Mouse (Mus musculus) splenic B cell, adult 2 months (primary cell): ENCODE measurements around the gene Rhbdl1.
A peak's percentile ranks its signal among the peaks of the same experiment; 100 is the strongest.

Experiments
- DNase-seq: peaks from one replicate; pipeline ENCODE4 v3.0.0-alpha.2; 2011; ENCODE audit warnings: low read depth, low spot score
- H3K27me3 ChIP-seq: 2 replicates; pipeline ENCODE4 v1.6.1; 2012; ENCODE audit warnings: mild to moderate bottlenecking, low read length, moderate library complexity, mixed read lengths; ENCODE audit not compliant: control insufficient read depth, poor library complexity, insufficient read depth, severe bottlenecking
- H3K36me3 ChIP-seq: 2 replicates; pipeline ENCODE4 v1.6.1; 2012; ENCODE audit warnings: mild to moderate bottlenecking, low read length, moderate library complexity, mixed read lengths; ENCODE audit not compliant: control insufficient read depth, poor library complexity, insufficient read depth, severe bottlenecking

Gene Rhbdl1

GRCm38 (mm10) chr17:25838904-25839303 lies 1.8 kb upstream of the Rhbdl1 start:
- Histone ChIP-seq H3K36me3 (peaks cover 5% of the 10 kb centered on the region; the same call in 1 of the 2 replicates), H3K27me3 (no peaks in the 10 kb centered on the region)
- no peak for DNase-seq

- H3K36me3 ChIP-seq: peaks cover 5% of the 10 kb centered on the region; the same call in 1 of the 2 replicates
- no peaks in the 10 kb centered on the region for H3K27me3 ChIP-seq
Observed at GRCm38 (mm10) chr17:25837533-25837932, 438 bp upstream of the Rhbdl1 start.

GRCm38 (mm10) chr17:25836397-25837075 lies 559 bp downstream of the Rhbdl1 start:
- no peaks in the 10 kb centered on the region for H3K27me3 ChIP-seq
- DNase-seq: no peak
- peaks cover 5% of the 10 kb centered on the region; the same call in 1 of the 2 replicates for H3K36me3 ChIP-seq

More at GRCm38 (mm10) chr17:25837533-25837932, 438 bp upstream of the Rhbdl1 start:
- DNase-seq: no peak

GRCm38 (mm10) chr17:25835816-25836215 lies 1.3 kb downstream of the Rhbdl1 start:
- H3K27me3 ChIP-seq: no peaks in the 10 kb centered on the region
- DNase-seq: no peak

GRCm38 (mm10) chr17:25835301-25835700 lies 1.8 kb downstream of the Rhbdl1 start:
- H3K27me3 ChIP-seq: no peaks in the 10 kb centered on the region
- H3K36me3 ChIP-seq: peaks cover 8% of the 10 kb centered on the region; the same call in 1 of the 2 replicates
- DNase-seq: no peak

More at GRCm38 (mm10) chr17:25835816-25836215, 1.3 kb downstream of the Rhbdl1 start:
- H3K36me3 ChIP-seq: peaks cover 5% of the 10 kb centered on the region; the same call in 1 of the 2 replicates

- peaks cover 8% of the 10 kb centered on the region; the same call in 1 of the 2 replicates for H3K36me3 ChIP-seq
- no peaks in the 10 kb centered on the region for H3K27me3 ChIP-seq
- no peak for DNase-seq
Observed at GRCm38 (mm10) chr17:25834595-25835222, 2.4 kb downstream of the Rhbdl1 start.

- no peak for DNase-seq
- H3K36me3 ChIP-seq: peaks cover 6% of the 10 kb centered on the region; the same call in 1 of the 2 replicates
Observed at GRCm38 (mm10) chr17:25833961-25834594, 3.0 kb downstream of the Rhbdl1 start.

GRCm38 (mm10) chr17:25833291-25833663 lies 3.8 kb downstream of the Rhbdl1 start, which contains the start of gene Stub1:
Gene Stub1 (minus strand): TSS chr17:25833404.
- peaks cover 6% of the 10 kb centered on the region; the same call in 1 of the 2 replicates for H3K36me3 ChIP-seq
- DNase-seq: no peak

More at GRCm38 (mm10) chr17:25833961-25834594, 3.0 kb downstream of the Rhbdl1 start:
- H3K27me3 ChIP-seq: no peaks in the 10 kb centered on the region

GRCm38 (mm10) chr17:25832436-25833290 lies 4.4 kb downstream of the Rhbdl1 start:
- peak; percentile 99 for DNase-seq
- H3K36me3 ChIP-seq: peaks cover 6% of the 10 kb centered on the region; the same call in 1 of the 2 replicates
- H3K27me3 ChIP-seq: no peaks in the 10 kb centered on the region

More at GRCm38 (mm10) chr17:25833291-25833663, 3.8 kb downstream of the Rhbdl1 start, which contains the start of gene Stub1:
- H3K27me3 ChIP-seq: no peaks in the 10 kb centered on the region

- peaks cover 6% of the 10 kb centered on the region; the same call in 1 of the 2 replicates for H3K36me3 ChIP-seq
- no peaks in the 10 kb centered on the region for H3K27me3 ChIP-seq
- DNase-seq: no peak
Observed at GRCm38 (mm10) chr17:25831451-25832281, 5.4 kb downstream of the Rhbdl1 start.

- H3K27me3 ChIP-seq: no peaks in the 10 kb centered on the region
- no peak for DNase-seq
- peaks cover 6% of the 10 kb centered on the region; the same call in 1 of the 2 replicates for H3K36me3 ChIP-seq
Observed at GRCm38 (mm10) chr17:25830806-25831431, 6.2 kb downstream of the Rhbdl1 start.

GRCm38 (mm10) chr17:25830200-25830753 lies 6.8 kb downstream of the Rhbdl1 start:
- Histone ChIP-seq H3K36me3 (peaks cover 6% of the 10 kb centered on the region; the same call in 1 of the 2 replicates), H3K27me3 (no peaks in the 10 kb centered on the region)
- no peak for DNase-seq

GRCm38 (mm10) chr17:25829558-25830017 lies 7.5 kb downstream of the Rhbdl1 start:
- H3K27me3 ChIP-seq: no peaks in the 10 kb centered on the region
- no peak for DNase-seq
- H3K36me3 ChIP-seq: peaks cover 6% of the 10 kb centered on the region; the same call in 1 of the 2 replicates
